Mouse (Mus musculus) intestine, embryonic 16.5 days (tissue): ENCODE data around the gene Chrdl1. TPM values are rescaled to one million over a fixed set of nuclear protein-coding genes. Genes with fewer than 3 reads are reported as not detected.

Experiments
- ATAC-seq: fragments of 200-750 bp; cut with Nextera tagmentation; 2 replicates; pipeline ENCODE4 v1.8.0; 2017; ENCODE audit warnings: moderate TSS enrichment, moderate library complexity
- H3K27ac ChIP-seq: fragments of 300-500 bp; sonication (generic); 2 replicates; pipeline ENCODE4 v1.5.1; 2014; ENCODE audit warnings: mild to moderate bottlenecking, low read length
- H3K27me3 ChIP-seq: fragments of 300-500 bp; sonication (generic); replicated peaks from 2 replicates; pipeline ENCODE4 v1.6.1; 2014; ENCODE audit warnings: low read length, control low read depth, mixed read lengths; ENCODE audit not compliant: control insufficient read depth, insufficient read depth
- H3K36me3 ChIP-seq: fragments of 300-500 bp; sonication (generic); 2 replicates; pipeline ENCODE4 v1.6.1; 2014; ENCODE audit warnings: low read length, control low read depth; ENCODE audit not compliant: control insufficient read depth, insufficient read depth
- H3K4me1 ChIP-seq: fragments of 300-500 bp; sonication (generic); 2 replicates; pipeline ENCODE4 v1.6.1; 2014; ENCODE audit warnings: low read length, control low read depth, mixed read lengths; ENCODE audit not compliant: control insufficient read depth, insufficient read depth
- H3K4me2 ChIP-seq: fragments of 300-500 bp; sonication (generic); 2 replicates; pipeline ENCODE4 v1.6.1; 2014; ENCODE audit warnings: low read depth, low read length, control low read depth
- H3K4me3 ChIP-seq: fragments of 300-500 bp; sonication (generic); 2 replicates; pipeline ENCODE4 v1.5.1; 2014; ENCODE audit warnings: mild to moderate bottlenecking, low read length
- H3K9ac ChIP-seq: fragments of 300-500 bp; sonication (generic); 2 replicates; pipeline ENCODE4 v1.6.1; 2014; ENCODE audit warnings: low read depth, low read length
- H3K9me3 ChIP-seq: fragments of 300-500 bp; sonication (generic); 2 replicates; pipeline ENCODE4 v1.6.1; 2016; ENCODE audit warnings: low read length, control low read depth; ENCODE audit not compliant: control insufficient read depth
- WGBS: fragments of 180-500 bp; shearing (Covaris S2); extraction: QIAGEN DNeasy Blood & Tissue Kit; methylation state at CpG from one replicate; pipeline ENCODE4 v1.1.7; 2014; 5-methylcytosine and 5-hydroxymethylcytosine counted together
- polyA plus RNA-seq: library from polyadenylated mRNA; unstranded; fragments of >200 nt; fragmentation: Nextera tagmentation; extraction: Ambion mirVana; gene quantifications from 2 replicates; pipeline ENCODE4 v1.2.1, GENCODE M21; 2015

The Chrdl1 gene
- polyA plus RNA-seq, 1 experiment from 2014 or later = 6.1 TPM

DNA sequence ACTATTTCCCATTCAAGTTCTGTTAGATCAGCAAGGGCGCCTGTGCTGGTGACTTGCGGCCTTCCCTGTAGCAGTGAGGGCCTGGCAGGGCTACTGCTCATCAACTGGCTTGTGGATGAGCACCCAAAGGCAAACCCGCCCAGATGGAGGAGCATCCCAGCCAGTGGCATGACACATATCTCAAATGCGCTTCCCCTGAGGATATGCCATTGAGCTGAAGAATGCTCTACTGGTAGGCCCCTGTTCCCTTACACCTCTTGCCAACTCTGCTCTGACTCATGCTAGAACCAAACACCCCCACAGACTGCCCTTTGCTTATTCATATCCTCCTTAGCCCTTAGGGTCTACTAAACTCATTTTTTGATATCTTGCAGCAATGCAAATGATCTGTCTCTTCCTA, 57.4 kb downstream of the Chrdl1 start:
- no peak overlapping the region for H3K4me2 ChIP-seq
- H3K9ac ChIP-seq = no peak overlapping the region
- no peak overlapping the region for H3K27ac ChIP-seq
- H3K36me3 ChIP-seq = no peaks in the 10 kb centered on the region
- no peaks in the 10 kb centered on the region for H3K9me3 ChIP-seq
- no peak overlapping the region for H3K4me3 ChIP-seq
- H3K4me1 ChIP-seq = no peaks in the 10 kb centered on the region
- no peak for ATAC-seq
- WGBS = 86% methylated on average over 4 of the region's 4 CpGs
- H3K27me3 ChIP-seq = no peaks in the 10 kb centered on the region

DNA sequence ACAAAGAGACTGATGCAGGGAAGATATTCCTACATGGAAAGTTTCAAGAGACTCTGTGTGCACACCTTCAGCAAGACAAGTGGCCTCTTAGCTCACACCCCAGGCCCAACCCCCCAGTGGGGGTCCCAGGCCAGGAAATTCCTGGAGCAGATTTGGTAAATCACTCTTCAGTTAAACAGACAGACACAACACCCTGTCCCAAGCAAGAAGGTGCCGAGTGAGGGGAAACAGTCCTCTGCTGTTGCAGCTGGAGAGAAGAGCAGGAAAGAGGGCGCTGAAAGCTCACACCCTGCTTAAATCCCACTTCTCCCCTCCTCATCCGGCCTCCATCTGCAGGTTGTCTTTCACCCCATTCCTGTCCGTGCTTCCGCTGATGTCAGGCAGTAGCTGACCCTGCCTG, 58.2 kb downstream of the Chrdl1 start:
- Histone ChIP-seq H3K9me3 (no peaks in the 10 kb centered on the region), H3K4me3 (no peak overlapping the region), H3K27ac (no peak overlapping the region), H3K9ac (no peak overlapping the region), H3K4me1 (no peaks in the 10 kb centered on the region), H3K27me3 (no peaks in the 10 kb centered on the region), H3K4me2 (no peak overlapping the region), H3K36me3 (no peaks in the 10 kb centered on the region)
- WGBS = 51% methylated on average over 5 of the region's 5 CpGs
- no peak for ATAC-seq

DNA sequence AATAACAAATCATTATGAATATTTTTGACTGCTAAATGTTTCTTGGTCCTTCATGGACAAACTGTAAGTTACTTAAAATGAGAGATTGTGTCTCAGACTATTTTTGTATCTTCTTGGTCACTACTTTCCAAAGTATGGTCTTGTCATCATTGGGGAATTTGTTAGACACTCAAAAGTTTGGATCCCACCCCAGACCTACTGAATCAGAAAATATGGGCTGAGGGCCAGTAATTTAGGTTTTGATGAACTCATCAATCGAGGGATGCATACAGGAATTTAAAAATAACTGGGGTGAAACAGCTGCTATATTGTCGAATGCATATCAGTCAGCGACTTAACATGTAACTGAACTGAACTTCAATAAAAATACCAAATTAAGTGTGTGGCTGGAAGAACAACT, 80.9 kb downstream of the Chrdl1 start:
- ATAC-seq = no peak
- no peaks in the 10 kb centered on the region for H3K27me3 ChIP-seq
- 76% methylated on average over 3 of the region's 3 CpGs for WGBS

DNA sequence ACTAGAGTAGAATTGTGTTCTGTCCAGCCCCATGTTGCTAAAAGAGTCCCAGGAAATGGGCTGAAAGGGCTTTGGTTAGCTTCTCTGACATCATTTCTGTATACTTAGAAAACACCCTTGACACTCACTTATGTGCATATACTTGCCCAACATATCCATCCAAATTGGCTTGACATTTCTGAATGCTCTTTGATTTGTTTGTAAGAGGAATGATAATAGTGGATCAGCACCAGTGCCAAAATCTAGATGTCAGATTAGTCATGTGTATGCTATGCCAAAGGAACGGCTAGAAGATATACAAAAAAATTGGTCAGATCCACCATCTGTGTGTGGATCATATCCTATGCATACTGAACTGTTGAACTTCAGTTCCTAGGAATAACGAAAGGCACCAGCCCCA, 99.3 kb downstream of the Chrdl1 start:
- ATAC-seq = no peak
- Histone ChIP-seq H3K9ac (no peak overlapping the region), H3K27me3 (no peaks in the 10 kb centered on the region), H3K4me3 (no peak overlapping the region), H3K4me2 (no peak overlapping the region), H3K27ac (no peak overlapping the region), H3K4me1 (no peaks in the 10 kb centered on the region), H3K36me3 (no peaks in the 10 kb centered on the region), H3K9me3 (no peaks in the 10 kb centered on the region)
- WGBS = 76% methylated on average over 2 of the region's 2 CpGs

More for the DNA sequence above, 80.9 kb downstream of the Chrdl1 start:
- Histone ChIP-seq H3K9ac (no peak overlapping the region), H3K27ac (no peak overlapping the region), H3K4me3 (no peak overlapping the region), H3K9me3 (no peaks in the 10 kb centered on the region), H3K36me3 (no peaks in the 10 kb centered on the region), H3K4me2 (no peak overlapping the region), H3K4me1 (no peaks in the 10 kb centered on the region)

DNA sequence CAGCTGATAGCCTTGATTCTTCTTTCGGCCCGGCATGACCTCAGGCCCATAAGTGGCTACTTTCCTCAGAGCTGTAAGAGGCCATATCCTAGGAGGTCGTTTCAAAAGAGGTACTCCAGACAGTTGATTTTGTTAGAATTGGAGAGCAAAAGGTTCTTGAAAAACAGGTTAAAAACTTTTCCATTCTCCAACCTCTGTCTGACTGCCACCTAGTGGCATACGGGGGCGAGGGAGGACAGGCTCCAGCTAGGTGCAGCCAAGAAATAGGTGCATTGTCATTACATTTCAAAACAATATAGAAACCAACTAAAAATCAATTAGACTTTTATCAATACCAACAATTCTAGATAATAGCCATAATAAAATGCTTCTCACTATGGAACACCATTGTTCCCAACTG, 118.9 kb downstream of the Chrdl1 start:
- Histone ChIP-seq H3K9me3 (no peaks in the 10 kb centered on the region), H3K4me2 (no peak overlapping the region), H3K27me3 (no peaks in the 10 kb centered on the region), H3K9ac (no peak overlapping the region), H3K27ac (no peak overlapping the region), H3K4me3 (no peak overlapping the region), H3K4me1 (no peaks in the 10 kb centered on the region), H3K36me3 (no peaks in the 10 kb centered on the region)
- ATAC-seq = no peak
- WGBS = 40% methylated on average over 5 of the region's 5 CpGs

DNA sequence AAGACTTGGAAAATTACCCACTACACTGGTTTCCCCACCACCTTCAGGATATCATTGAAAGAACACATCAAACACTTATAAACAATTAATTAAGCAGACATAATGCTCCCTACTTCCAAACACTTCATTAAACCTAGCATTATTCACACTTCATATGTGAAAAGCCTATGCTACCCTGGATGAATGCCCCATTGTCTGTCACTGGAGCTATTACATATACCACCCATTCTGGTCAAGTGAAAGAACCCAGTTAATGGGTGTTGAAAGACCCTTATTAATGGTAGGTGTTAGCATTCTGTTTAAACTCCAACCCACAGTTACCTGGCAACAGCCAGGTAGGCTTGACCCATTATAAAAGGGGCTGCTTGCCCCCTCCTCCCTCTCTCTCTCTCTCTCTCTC, 143.4 kb downstream of the Chrdl1 start:
- no peak overlapping the region for H3K4me3 ChIP-seq
- H3K27ac ChIP-seq = no peak overlapping the region
- no peak for ATAC-seq
- H3K9me3 ChIP-seq = no peaks in the 10 kb centered on the region
- H3K27me3 ChIP-seq = no peaks in the 10 kb centered on the region
- H3K4me1 ChIP-seq = no peaks in the 10 kb centered on the region
- no peak overlapping the region for H3K9ac ChIP-seq
- no peaks in the 10 kb centered on the region for H3K36me3 ChIP-seq
- H3K4me2 ChIP-seq = no peak overlapping the region

Other genes starting within 250 kb of the Chrdl1 start
- gene Pak3, start 124.3 kb upstream of the Chrdl1 start, polyA plus RNA-seq = 3.7 and 5.3 TPM in 2 replicates